Mouse (Mus musculus): ENCODE data around the gene Apc2. TPM values are rescaled to one million over a fixed set of nuclear protein-coding genes. Genes with fewer than 3 reads are reported as not detected.
A peak's percentile ranks its signal among the peaks of the same experiment; 100 is the strongest.

Gene Apc2
- total and polyA plus RNA-seq, 3 experiments: 2.3 to 2.6 (median 2.4) TPM

DNA sequence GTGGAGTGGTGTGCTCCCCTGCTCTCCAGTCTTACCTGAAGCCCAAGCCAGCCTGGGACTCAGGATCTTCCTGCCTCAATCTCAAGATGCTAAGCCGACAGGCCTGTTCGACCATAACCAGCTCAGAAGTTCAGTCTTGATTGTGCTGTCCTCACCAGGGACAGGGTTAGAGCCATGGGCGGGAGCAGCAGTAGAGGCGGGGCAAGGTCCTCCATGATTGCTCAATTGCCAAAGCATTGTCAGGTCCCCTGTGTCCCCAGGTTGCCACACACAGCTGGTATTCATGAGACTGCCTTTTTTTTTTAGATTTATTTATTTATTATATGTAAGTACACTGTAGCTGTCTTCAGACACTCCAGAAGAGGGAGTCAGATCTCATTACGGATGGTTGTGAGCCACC, 19.5 kb upstream of the Apc2 start:
- peaks cover 4% of the 10 kb centered on the region; the same call in 1 of the 2 replicates for H3K79me2 ChIP-seq (replicated peaks; ENCODE audit: control insufficient read depth, insufficient read depth, low read length)
- no peak for TF ChIP-seq POLR2A (IDR thresholded peaks at IDR 0.05; ENCODE audit: insufficient read depth, low read depth, low read length)
- TF ChIP-seq CTCF (IDR thresholded peaks at IDR 0.05): no peak
- no peak for TF ChIP-seq EP300 (IDR thresholded peaks at IDR 0.05; ENCODE audit: insufficient read depth, low read depth, low read length)
- no peaks in the 10 kb centered on the region for H3K36me3 ChIP-seq (ENCODE audit: control insufficient read depth, insufficient read depth, low read length)
- peaks cover 6% of the 10 kb centered on the region for H3K4me1 ChIP-seq (ENCODE audit: control insufficient read depth, insufficient read depth, low read length)
- 85% methylated on average over 5 of the region's 5 CpGs for WGBS
- intact Hi-C loops (cut with DNase I): no loop called here
- no peak overlapping the region for H3K9ac ChIP-seq (ENCODE audit: low read depth, low read length)
- no peaks in the 10 kb centered on the region for H3K27me3 ChIP-seq (ENCODE audit: control insufficient read depth, insufficient read depth, low read length)
- DNase-seq: no peak
- H3K4me3 ChIP-seq: no peak overlapping the region
- H3K27ac ChIP-seq: no peak overlapping the region

DNA sequence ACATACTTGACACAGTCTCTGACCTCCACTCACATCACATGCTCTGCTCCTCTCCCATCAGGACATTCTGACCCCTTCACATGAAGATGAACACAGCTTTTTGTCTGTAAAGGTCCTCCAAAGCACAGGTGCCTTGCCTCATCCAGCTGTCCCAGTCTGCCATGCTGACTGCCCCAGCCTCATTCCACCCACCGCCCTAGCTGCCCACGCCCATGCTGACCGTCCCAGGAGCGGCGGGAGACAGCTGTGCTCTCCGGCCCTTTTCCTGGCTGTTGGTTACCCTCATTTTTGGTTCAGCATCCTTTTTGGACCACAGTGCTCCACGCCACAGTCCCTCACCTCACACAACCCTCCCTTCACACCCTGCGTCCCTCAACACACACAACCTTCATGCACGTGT, 17.4 kb upstream of the Apc2 start:
- Histone ChIP-seq H3K36me3 (ENCODE audit: control insufficient read depth, insufficient read depth, low read length) (no peaks in the 10 kb centered on the region), H3K4me1 (ENCODE audit: control insufficient read depth, insufficient read depth, low read length) (peaks cover 6% of the 10 kb centered on the region; the same call in 1 of the 2 replicates), H3K79me2 (replicated peaks; ENCODE audit: control insufficient read depth, insufficient read depth, low read length) (no peaks in the 10 kb centered on the region), H3K4me3 (no peak overlapping the region), H3K9ac (ENCODE audit: low read depth, low read length) (no peak overlapping the region), H3K27me3 (ENCODE audit: control insufficient read depth, insufficient read depth, low read length) (no peaks in the 10 kb centered on the region), H3K27ac (no peak overlapping the region)
- 92% methylated on average over 9 of the region's 9 CpGs for WGBS
- DNase-seq: no peak
- TF ChIP-seq EP300 (IDR thresholded peaks at IDR 0.05; ENCODE audit: insufficient read depth, low read depth, low read length) (no peak), POLR2A (IDR thresholded peaks at IDR 0.05; ENCODE audit: insufficient read depth, low read depth, low read length) (no peak), CTCF (IDR thresholded peaks at IDR 0.05) (no peak)
- intact Hi-C loops (cut with DNase I): no loop called here

DNA sequence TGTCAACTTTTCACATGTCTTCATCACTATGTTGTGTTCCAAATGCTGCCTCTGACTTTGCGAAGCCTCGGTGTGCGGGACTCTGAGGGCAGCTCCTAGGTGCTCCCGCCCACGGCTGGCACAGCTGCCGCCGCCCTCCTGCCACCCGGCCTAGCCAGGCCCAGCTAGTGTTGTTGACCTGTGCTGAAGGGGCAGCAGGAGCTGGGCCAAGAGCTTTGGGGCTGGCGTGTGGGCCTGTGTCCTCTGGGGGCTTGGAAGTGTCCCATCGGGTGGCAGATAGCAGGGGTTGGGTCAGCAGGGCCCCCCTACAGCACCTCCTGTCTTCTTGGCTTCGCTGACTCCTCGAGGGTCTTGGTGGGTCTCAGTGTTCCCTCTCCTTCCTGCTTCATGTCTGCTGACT, 16.5 kb upstream of the Apc2 start:
- TF ChIP-seq EP300 (IDR thresholded peaks at IDR 0.05; ENCODE audit: insufficient read depth, low read depth, low read length): no peak
- no peak for TF ChIP-seq POLR2A (IDR thresholded peaks at IDR 0.05; ENCODE audit: insufficient read depth, low read depth, low read length)
- no peak for TF ChIP-seq CTCF (IDR thresholded peaks at IDR 0.05)
- no peak overlapping the region for H3K9ac ChIP-seq (ENCODE audit: low read depth, low read length)
- H3K27ac ChIP-seq: no peak overlapping the region
- H3K4me1 ChIP-seq (ENCODE audit: control insufficient read depth, insufficient read depth, low read length): peaks cover 4% of the 10 kb centered on the region; the same call in 1 of the 2 replicates
- no peak overlapping the region for H3K4me3 ChIP-seq
- no peaks in the 10 kb centered on the region for H3K79me2 ChIP-seq (replicated peaks; ENCODE audit: control insufficient read depth, insufficient read depth, low read length)
- no peak for DNase-seq
- no peaks in the 10 kb centered on the region for H3K36me3 ChIP-seq (ENCODE audit: control insufficient read depth, insufficient read depth, low read length)
- intact Hi-C loops (cut with DNase I): no loop called here
- WGBS: 87% methylated on average over 12 of the region's 12 CpGs
- H3K27me3 ChIP-seq (ENCODE audit: control insufficient read depth, insufficient read depth, low read length): no peaks in the 10 kb centered on the region

DNA sequence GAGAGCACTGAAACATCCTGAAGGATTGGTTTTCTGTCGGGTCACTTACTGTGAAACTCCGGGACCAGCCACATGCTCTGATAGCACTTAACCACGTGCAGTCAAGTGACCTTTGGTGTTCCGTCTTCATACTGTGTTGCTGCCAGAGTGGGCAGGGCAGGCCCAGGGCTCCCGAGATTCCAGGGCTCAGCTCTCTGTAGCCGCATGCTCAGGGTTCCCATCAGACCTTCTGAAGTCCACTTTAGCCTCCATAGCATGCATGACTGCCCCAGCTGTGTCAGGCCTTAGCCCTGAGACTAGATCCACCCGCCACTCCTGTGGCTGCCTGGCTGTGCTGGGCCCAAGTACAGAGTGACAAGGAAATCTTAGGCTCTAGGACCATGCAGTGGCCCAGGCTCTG, 14.5 kb upstream of the Apc2 start:
- Histone ChIP-seq H3K27me3 (ENCODE audit: control insufficient read depth, insufficient read depth, low read length) (no peaks in the 10 kb centered on the region), H3K36me3 (ENCODE audit: control insufficient read depth, insufficient read depth, low read length) (no peaks in the 10 kb centered on the region), H3K9ac (ENCODE audit: low read depth, low read length) (no peak overlapping the region)

DNA sequence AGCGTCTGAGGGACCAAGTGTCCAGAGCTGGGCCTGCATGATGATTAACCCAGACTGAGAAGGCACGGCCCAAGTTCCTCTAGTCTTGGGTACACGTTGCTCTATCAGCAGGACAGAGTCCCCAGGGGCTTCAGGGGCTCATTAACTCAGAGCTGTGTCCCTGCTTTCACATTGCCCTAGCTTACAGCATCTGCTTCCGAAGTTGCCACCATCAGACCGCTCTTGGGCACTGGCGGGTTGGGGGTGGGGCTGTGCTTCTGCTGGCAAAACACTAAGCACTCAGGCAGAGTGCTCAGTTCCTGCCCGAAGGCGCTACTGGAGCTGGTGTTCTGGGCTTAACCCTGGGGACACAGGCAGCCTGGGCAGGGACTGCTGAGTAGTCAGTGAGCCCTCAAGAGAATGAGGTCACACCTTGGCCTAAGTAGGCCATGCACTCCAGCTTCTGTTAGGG, 13.8 kb upstream of the Apc2 start:
- 42% methylated on average over 8 of the region's 8 CpGs for WGBS
- Histone ChIP-seq H3K9ac (ENCODE audit: low read depth, low read length) (no peak overlapping the region), H3K4me3 (no peak overlapping the region), H3K79me2 (replicated peaks; ENCODE audit: control insufficient read depth, insufficient read depth, low read length) (no peaks in the 10 kb centered on the region), H3K36me3 (ENCODE audit: control insufficient read depth, insufficient read depth, low read length) (no peaks in the 10 kb centered on the region), H3K27ac (peak overlapping the region; percentile 78), H3K4me1 (ENCODE audit: control insufficient read depth, insufficient read depth, low read length) (peaks cover 4% of the 10 kb centered on the region; the same call in 1 of the 2 replicates), H3K27me3 (ENCODE audit: control insufficient read depth, insufficient read depth, low read length) (no peaks in the 10 kb centered on the region)
- peak in 1 of 2 experiments; percentile 62 for DNase-seq
- intact Hi-C loops (cut with DNase I): loop anchor here (1.0 kb wide), 1 partner anchor 30 kb away; no protein-coding TSS in a partner anchor
- no peak for TF ChIP-seq POLR2A (IDR thresholded peaks at IDR 0.05; ENCODE audit: insufficient read depth, low read depth, low read length)
- TF ChIP-seq EP300 (IDR thresholded peaks at IDR 0.05; ENCODE audit: insufficient read depth, low read depth, low read length): no peak
- no peak for TF ChIP-seq CTCF (IDR thresholded peaks at IDR 0.05)

More for the DNA sequence above, 14.5 kb upstream of the Apc2 start:
- H3K79me2 ChIP-seq (replicated peaks; ENCODE audit: control insufficient read depth, insufficient read depth, low read length): no peaks in the 10 kb centered on the region
- peak overlapping the region; percentile 78 for H3K27ac ChIP-seq
- intact Hi-C loops (cut with DNase I): loop anchor here (1.0 kb wide), 1 partner anchor 29 kb away; no protein-coding TSS in a partner anchor
- 55% methylated on average over 7 of the region's 7 CpGs for WGBS
- peak in 1 of 2 experiments; percentile 69 for DNase-seq
- H3K4me1 ChIP-seq (ENCODE audit: control insufficient read depth, insufficient read depth, low read length): peaks cover 4% of the 10 kb centered on the region; the same call in 1 of the 2 replicates
- TF ChIP-seq POLR2A (IDR thresholded peaks at IDR 0.05; ENCODE audit: insufficient read depth, low read depth, low read length) (0 out of 2 replicates have a peak, but pooled peaks have one; percentile 19), CTCF (IDR thresholded peaks at IDR 0.05) (no peak), EP300 (IDR thresholded peaks at IDR 0.05; ENCODE audit: insufficient read depth, low read depth, low read length) (peak; percentile 87)
- H3K4me3 ChIP-seq: no peak overlapping the region
